Mouse (Mus musculus) thymus, postnatal 4 days (tissue): ENCODE results near the gene 1700042G07Rik.
A peak's percentile ranks its signal among the peaks of the same experiment; 100 is the strongest.

Experiments
- DNase-seq: peaks from one replicate; pipeline ENCODE4 v3.0.0; 2021

The 1700042G07Rik gene

DNA sequence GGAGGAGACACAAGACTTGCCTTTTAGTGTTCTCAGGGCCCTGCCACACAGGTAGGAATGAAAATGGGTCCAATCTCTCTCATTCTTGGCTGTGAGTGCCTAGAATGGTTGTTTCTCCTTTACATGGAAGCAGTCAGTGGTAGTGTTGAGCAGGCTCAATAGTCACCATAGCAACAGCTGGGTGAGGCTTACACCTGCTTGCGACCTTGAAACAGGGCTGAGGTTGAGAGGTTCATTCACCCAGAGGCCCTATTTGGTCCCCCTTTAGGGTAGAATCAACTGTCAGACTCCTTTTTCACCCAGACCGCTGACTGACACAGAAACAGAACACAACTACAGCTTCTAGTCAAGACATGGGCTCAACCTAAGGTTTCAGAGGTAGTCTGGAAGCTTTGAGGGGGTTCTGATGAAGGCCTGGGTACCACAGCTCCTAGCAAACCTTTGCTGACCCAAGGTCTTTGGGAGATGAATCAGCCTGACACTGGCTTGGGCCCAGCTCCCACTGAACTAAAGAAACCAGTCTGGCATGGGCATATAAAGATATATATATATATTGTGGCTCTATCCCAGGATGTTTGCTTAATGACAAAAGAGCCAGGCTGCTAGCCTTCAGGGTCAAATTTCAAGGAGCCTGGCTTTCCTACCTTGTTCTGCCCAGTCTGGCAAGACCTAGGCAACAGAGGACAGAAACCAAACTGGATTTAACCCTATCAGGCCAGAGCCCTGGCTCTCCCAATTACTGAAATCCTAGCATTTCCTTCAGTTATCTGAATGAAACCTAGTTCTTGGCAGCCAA lies 8.2 kb upstream of the 1700042G07Rik start:
- no peak for DNase-seq

DNA sequence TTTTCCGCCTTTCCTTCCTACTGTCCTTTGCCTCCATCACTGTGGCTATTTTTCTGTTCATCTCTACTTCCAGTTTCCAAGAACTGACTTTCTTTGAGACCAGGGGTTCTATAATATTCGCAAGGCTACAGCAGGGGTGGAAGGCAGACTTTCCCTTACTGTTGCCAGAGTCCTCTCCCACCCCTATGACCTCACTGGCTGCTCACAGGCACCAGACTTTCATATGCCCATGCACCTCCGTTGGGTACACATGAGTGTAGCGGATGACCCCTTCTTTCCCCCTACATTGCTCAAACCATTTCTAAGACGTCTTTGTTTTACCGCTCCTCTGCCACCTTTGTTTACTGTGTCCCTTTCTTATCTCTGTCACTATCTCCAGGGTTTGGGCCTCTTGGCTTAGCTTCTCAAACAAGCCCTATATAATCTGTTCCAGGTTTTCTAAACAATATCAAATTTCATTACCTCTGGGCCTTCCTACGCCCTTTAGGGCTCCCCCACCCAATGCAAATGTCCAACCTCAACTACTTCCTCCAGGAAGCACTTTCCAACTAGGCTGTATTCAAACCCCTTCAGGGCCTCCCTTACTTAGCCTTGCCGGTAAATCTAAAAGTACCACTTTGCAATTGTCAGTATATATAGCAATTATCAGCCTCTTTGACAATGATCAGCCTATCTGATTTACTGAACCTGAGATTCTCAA lies 7.3 kb upstream of the 1700042G07Rik start:
- no peak for DNase-seq

DNA sequence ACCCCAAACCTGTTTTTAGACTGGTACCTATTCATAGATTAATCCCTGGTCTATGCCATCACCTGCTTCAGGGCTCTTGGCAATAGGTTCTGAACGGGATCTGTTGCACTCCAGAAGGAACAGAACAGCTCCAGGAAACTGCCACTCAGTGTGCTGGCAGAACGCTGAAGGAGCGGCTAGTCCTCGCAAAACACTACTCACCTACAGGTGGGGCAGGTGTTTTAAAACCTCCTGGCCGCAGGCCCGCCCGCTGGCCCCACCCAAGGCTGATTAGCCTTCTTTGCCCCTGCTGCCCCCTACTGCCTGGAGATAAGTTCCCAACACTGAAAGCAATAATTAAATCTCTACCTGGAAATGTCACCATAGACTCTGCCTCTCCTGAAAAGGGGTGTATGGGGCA lies 5.8 kb upstream of the 1700042G07Rik start, which contains the start of gene Tspan1:
Gene Tspan1 (minus strand): TSS at position 198 of the 400 bp plus-strand sequence.
- peak; percentile 50 for DNase-seq

DNA sequence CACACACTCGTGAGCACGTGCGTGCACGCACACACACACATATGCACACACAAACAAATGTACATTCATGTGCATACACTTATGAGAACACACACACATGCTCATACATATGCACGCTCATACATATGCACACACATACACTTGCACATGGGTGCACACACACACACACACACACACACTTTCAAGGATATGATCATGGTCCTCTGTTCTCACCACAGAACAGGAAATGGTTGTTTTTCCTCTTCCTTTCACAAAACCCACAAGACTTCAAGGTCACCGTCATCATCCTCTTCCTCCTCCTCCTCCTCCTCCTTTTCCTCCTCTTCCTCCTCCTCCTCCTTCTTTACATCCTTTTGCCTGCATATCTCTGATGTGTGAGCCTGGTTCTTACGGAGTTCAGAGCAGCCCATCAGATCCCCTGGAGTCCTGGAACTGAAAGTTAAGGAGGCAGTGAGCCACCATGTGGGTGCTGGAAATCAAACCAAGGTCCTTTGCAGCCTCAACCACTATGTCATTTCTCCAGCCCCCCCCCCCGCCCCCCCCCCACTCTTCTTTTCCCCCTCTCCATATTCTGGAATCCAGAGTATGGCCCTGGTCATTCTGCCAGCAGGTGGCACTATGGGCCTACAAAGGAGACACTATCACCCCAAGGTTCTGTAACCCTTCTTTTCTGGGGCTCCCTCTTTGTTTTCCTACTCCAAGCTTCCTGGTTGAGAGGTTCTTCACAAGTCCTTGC lies 4.4 kb upstream of the 1700042G07Rik start:
- DNase-seq = peak; percentile 89

DNA sequence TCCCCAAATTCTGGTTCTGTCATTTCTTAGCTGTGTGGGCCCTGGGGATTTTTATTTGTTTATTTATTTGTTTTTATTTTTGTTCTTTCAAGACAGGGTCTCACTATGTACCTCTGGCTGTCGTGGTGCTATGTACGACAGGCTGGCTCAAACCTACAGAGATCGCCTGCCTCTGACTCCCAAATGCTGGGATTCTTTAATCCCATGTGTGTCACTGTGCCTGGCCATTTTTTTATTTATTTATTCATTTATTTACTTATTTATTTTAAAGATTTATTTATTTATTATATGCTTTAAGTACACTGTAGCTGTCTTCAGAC lies 3.9 kb upstream of the 1700042G07Rik start:
- DNase-seq = no peak

DNA sequence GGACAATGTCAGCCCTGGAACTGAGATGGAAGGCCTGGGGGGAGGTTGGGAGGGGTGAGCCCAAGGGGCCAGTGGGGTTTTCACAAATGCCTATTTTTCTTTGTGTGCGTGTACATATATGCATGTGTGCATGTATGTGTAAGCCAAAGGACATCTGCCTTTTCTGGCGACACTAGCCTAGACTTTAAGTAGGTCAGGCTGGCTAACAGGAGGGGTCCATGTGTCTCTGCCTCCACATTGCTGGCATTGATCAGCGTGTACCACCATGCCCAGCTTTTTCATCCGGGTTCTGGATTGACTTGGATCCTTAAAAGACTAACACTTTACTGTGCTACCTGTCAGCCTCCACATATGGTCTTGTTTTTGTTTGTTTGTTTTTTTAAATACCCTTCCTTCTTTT lies 580 bp downstream of the 1700042G07Rik start:
- DNase-seq = no peak

DNA sequence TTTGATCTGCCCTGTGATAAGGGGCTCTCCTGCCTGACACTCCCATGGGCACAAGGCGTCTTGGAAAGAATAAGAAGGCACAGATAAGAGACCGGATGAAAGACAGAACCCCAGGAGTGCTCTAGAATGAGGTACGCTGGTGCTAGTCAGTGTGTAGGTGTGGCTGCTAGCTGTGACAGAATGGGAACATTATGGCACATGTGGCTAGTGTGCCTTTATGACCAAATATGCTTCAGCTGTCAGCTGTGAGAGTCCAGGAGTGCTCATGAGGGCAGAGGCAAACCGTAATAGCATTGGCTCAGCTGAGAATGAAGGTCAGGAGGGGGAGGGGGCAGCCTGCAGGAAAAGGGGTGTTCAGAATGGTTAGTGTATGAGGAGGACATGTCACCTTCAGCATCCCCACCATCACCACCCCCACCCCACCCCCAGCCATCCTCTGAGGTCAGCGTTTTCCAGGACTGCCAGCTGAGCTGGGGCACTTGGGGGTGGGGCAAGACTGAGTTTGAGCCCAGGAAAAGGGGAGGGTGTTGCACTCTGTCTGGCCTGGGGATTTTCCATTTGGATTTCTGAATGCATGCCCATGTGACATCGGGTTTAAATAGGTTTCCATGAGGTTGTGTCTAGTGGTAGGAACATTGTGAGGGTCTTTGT lies 1.4 kb downstream of the 1700042G07Rik start:
- DNase-seq = no peak

DNA sequence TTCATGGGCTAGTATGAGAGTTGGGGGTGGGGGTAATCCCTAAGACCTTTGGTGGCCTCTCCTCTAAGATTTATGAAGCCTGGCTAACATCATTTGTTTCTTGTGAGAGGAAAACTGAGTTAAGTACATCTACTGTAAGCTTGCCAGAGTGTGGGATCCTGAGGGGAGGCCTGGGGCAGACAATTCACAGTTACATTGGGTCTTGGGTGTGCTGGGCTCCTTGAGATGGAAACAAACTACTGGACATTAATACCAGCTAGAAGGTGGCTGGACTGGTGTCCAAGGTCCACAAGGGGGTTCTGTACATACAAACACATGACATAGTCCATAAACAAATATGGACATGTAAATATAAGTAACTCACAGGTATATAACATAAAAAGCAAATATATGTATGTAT lies 2.0 kb downstream of the 1700042G07Rik start:
- DNase-seq = no peak

DNA sequence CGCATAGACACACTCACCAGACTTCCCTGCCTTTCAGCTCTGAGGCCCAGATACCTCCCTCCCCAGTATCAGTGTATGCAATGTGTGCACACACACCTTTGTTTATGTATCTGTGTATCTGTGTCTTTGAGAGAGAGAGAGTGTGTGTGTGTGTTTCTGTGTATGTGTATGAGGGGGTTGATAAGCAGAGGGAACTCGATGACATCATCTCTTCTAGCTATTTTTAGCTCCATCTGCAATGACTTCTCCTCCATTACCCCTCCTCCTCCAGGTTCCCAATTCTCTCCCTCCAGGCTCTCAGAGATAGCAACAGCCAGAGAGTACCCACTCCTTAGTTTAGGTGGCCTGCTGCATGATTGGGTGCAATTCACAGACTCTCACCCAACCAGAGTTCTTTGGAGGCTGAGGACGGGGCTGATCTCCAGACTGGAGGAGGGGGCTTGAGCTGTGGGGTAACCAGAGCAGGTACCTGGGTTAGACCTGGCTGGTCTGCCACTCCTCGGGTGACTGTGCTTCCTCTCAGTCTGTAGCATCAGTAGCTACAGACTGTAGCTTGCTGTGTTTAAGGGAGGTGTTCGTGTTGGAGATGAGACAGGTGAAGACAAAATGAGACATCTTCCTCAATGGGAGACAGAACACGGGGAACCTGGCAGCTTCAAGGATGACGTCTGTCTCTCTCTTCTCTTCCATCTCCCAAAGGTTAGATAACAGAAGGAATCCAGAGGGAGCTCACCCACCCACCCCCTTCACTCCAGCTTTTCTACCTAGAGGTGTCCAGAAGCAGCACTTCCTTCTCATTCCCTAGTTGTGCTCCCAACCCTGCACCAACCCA lies 2.8 kb downstream of the 1700042G07Rik start:
- no peak for DNase-seq

DNA sequence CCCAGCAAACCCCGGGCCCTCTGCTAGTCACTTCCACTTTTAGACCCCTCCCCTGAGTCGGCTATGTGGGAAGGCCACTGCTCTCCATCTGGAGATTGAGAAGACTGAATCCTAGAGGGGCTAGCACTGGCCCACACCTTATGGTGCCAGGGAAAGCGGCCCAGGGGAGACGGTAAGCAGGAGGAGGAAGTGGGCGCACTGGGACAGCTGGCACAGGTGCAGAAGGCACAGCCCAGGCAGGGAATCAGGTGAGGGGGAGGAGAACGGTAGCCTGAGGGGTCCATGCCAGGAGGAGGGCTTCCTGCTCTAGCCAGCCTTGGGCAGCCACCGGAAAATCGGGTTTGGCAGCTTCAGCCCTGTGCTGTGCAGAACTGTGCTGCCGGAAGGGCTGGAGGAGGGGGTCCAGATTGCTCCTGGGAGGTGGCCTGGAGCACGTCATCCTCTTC lies 3.4 kb downstream of the 1700042G07Rik start:
- DNase-seq = peak; percentile 64

DNA sequence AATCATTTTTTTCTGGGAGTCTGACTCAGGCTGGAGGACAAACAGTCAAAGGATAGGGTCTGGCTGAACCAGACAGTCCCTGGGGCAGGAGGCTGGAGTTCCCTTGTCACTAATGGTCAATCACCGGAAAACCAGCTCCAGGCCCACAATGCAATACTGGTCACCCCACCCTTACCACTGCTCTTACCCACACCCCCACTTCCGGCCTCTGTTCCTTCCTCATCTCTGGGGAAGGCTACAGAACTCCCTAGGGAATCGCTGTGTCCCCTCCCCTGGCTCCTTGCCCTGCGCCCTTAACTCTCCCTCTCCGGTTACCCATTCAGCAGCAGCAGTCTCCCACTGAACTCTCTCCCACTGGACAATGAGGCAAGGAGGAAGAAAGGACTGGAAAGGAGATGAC lies 4.0 kb downstream of the 1700042G07Rik start:
- no peak for DNase-seq

DNA sequence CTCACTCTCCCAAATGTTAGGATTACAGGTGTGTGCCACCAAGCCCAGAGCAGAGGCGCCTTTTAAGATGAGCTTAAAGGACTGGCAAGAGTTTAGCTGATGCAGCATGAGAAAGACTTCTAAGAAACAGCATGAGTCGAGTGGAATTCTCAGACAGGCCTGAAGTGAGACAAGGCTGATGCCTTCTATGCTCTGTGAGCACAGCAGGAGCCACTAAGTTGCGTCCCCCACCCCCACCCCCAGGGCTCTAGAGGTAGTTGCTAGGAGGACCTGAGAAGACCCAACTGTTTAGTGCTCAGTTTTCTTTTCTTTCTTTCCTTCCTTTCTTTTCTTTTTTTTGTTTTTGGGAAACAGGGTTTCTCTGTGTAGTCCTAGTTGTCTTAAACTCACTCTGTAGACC lies 8.9 kb downstream of the 1700042G07Rik start:
- DNase-seq = no peak

DNA sequence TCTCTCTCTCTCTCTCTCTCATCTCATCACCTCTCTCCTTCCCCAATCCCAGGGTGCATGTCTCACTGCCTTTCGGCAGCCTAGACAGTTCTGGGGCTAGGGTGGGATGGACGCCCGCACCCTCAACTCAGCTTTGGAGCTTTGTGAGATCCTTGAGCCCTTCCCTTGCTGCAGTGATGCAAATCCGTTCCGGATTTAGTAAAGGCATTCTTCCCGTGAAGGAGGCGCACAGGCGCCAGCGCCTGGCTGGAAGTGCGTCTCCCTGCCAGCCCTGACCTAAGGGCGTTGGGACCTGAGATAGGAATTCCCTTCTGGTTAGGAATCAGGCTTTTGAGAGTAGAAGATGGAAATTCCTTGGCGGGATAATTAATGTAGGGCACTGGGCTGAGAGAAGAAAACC lies 9.6 kb downstream of the 1700042G07Rik start:
- DNase-seq = no peak

DNA sequence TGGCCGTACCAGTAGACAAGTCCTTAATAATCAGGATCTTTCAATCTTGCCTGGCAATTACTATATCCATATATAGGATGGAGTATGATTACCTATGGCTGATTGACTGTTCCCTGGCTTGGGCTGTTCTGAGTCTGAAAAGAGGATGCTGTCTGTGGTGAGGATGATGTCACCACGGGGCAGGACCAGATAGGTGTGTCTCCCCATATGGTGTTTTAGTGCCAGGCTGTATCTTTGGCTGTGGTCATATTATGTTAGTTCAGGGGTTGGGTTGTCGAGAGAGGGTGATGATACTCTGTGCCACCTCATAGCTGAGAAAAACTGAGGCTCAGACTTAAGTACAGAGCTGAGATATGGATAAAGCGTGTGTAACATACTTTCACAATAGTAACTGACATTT lies 11.9 kb downstream of the 1700042G07Rik start:
- DNase-seq = no peak

DNA sequence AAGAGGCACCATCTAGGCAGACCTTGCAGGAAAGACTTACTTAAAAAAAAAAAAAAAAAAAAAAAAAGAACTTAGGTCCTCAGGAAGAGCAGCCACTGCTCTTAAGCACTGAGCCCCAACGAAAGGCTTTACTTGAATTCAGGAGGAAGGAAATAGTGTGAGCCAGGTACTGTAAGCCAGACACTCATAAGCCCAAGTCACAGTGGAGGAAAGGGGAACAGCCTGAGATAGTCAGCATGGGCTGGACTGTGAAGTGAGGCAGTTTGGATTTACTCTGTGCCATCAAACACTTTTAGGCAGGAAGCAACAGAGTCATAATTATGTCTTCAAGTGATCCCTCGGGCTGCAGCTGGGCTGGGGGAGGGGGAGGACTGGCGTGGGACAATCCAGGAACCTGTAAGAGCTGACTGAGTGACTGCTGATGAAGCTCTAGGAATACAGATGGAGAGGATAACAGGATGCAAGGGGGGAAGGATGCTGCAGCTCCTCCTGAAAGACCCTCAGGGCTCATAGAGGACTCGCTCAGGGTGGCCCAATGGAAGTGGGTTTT lies 19.2 kb downstream of the 1700042G07Rik start:
- DNase-seq = peak; percentile 19

DNA sequence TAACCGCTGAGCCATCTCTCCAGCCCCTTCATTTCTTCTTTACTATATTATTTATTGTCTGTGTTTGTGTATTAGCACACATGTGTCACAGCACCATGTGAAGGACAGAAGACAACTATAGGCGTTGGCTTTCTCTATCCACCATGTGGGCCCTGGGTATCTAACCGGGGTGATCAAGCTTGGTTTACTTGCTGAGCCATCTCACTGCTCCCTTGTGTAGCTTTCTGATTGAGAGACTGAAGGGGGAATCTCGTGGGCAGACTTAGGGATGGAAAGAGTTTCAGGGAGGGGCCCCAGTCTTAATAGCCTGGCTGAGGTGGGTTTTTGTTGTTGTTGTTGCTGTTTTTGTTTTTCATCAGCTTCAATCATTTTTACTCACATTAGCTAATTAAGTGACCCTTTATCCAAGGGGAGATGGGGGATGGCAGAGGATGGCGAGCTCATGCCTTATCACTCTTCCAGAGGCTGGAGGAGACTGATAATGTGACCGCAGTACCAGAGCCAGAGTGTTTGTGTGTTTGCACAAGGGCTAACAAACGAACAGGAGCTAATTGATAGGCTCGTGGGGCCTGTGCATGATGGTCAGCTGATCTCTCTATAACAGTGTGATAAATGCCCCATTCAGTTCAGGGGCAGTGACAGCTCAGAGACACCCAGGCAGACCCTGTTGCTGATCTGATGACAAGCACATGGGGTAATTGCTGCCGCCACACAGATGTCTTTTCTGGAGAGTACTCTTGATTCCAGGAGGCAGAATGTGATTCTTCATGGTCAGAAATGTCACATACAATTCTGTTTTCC lies 20.6 kb downstream of the 1700042G07Rik start:
- no peak for DNase-seq

DNA sequence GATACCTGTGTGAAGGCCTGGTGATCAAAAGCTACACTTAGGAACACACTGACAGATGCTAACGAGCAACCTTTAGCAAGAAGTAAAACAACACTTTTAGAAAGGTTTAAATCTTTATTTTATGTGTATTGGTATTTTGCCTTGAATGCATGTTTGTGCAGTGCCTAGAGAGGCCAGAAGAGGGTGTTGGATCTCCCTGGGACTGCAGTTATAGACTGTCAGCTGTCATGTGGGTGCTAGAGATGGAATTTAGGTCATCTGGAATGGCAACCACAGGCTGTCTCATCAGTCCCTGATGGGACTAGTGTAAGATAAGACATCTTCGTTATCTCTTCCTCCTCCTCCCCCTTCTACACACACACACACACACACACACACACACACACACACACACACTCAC lies 25.2 kb downstream of the 1700042G07Rik start:
- peak; percentile 55 for DNase-seq

DNA sequence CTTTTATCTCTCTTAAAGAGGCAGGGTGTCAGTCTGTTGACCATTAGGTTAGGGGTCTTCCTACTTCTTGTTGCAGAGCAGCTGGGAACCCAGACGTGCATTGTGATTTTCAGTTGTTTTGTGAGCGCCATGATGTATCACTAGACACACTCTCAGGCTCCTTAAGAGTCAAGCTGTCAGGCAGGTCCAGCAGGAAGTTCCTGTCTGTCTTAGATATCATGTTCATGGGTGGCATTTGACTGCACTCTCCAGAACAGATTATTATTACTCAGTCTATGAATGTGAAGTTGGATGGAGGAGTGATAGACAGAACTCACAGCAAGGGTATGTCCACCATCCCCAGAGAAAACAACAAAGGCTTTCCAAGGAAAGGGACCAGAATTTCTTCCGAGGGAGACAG lies 31.2 kb downstream of the 1700042G07Rik start:
- no peak for DNase-seq

DNA sequence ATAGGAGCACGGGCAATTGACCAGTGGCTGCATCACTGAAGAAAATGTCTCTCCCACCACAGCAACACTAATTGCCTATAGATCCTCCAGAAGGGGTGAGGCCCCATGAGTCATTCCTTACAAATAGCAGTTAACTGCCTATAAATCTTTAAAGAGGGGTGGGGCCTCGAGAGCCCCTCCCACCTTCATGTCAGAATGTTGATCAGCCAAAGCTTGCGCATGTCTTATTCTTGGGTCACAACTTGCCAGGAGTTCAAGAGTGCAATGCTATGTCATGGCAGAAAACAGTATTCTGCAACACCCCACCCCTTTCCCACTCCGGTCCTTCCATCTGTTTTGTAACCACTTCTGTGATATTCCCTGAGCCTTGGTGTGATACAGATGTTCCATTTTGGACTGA lies 33.4 kb downstream of the 1700042G07Rik start:
- no peak for DNase-seq

DNA sequence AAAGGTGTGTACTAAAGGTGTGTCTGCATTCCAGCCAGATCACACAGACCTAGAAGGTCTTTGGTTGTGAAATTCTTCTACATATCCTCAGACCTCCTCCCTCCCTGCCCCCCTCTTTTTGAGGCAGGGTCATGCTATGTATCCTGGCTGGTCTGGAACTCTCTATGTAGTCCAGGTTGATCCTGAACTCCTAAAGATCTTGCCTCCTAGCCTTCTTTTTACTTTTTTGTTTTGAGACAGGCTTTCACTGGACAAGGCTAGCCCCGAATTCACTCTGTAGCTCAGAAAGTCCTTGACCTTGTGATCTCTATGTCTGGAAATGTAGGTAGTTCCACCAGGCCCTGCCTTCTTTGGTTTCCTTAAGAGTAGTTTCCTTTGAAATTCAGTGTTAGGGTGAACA lies 35.7 kb downstream of the 1700042G07Rik start:
- DNase-seq = no peak
